Mouse (Mus musculus): ENCODE data around the gene Nfic. TPM values are rescaled to one million over a fixed set of nuclear protein-coding genes. Genes with fewer than 3 reads are reported as not detected.

Gene Nfic
- total RNA-seq, 4 experiments from 2014 or later = 223 to 267 (median 235) TPM

GRCm38 (mm10) chr10:81418216-81419070 is 37.0 kb downstream of the Nfic start:
- peak in 1 of 2 experiments; percentile 6 for DNase-seq (ENCODE audit: low spot score in 2 of 2)

- DNase-seq (ENCODE audit: low spot score in 2 of 2) = peak; percentile 6 to 18
These were observed 37.9 kb downstream of the Nfic start for GRCm38 (mm10) chr10:81417227-81418215.

- peak; percentile 91 to 95 for DNase-seq (ENCODE audit: low spot score in 2 of 2)
These were observed 38.7 kb downstream of the Nfic start for GRCm38 (mm10) chr10:81416581-81417226.

GRCm38 (mm10) chr10:81415549-81416310 is 39.7 kb downstream of the Nfic start:
- peak; percentile 71 to 87 for DNase-seq (ENCODE audit: low spot score in 2 of 2)

- peak in 1 of 2 experiments; percentile 14 for DNase-seq (ENCODE audit: low spot score in 2 of 2)
These were observed 40.3 kb downstream of the Nfic start for GRCm38 (mm10) chr10:81415146-81415545.

- DNase-seq (ENCODE audit: low spot score in 2 of 2) = peak in 1 of 2 experiments; percentile 58
These were observed 40.8 kb downstream of the Nfic start for GRCm38 (mm10) chr10:81414682-81415081.

GRCm38 (mm10) chr10:81413310-81414261 is 41.8 kb downstream of the Nfic start:
- peak; percentile 89 to 95 for DNase-seq (ENCODE audit: low spot score in 2 of 2)

- DNase-seq (ENCODE audit: low spot score in 2 of 2) = no peak
These were observed 42.7 kb downstream of the Nfic start for GRCm38 (mm10) chr10:81412586-81413309.

GRCm38 (mm10) chr10:81411471-81412400 is 43.7 kb downstream of the Nfic start:
- peak; percentile 94 to 96 for DNase-seq (ENCODE audit: low spot score in 2 of 2)

- no peak for DNase-seq (ENCODE audit: low spot score in 2 of 2)
These were observed 44.5 kb downstream of the Nfic start for GRCm38 (mm10) chr10:81410981-81411380.

GRCm38 (mm10) chr10:81410350-81410749 is 45.1 kb downstream of the Nfic start:
- DNase-seq (ENCODE audit: low spot score in 2 of 2) = no peak

GRCm38 (mm10) chr10:81409330-81409729 is 46.1 kb downstream of the Nfic start:
- DNase-seq (ENCODE audit: low spot score in 2 of 2) = no peak

GRCm38 (mm10) chr10:81408871-81409291 is 46.6 kb downstream of the Nfic start:
- DNase-seq (ENCODE audit: low spot score in 2 of 2) = peak; percentile 85 to 90

GRCm38 (mm10) chr10:81408424-81408729 is 47.1 kb downstream of the Nfic start:
- no peak for DNase-seq (ENCODE audit: low spot score in 2 of 2)

- peak in 1 of 2 experiments; percentile 71 for DNase-seq (ENCODE audit: low spot score in 2 of 2)
These were observed 47.7 kb downstream of the Nfic start for GRCm38 (mm10) chr10:81407539-81408423.

Measured in gastrocnemius, adult 8-10 months (tissue).